Mouse (Mus musculus) spleen, adult 2 months (tissue): Measurements from ENCODE around the gene Gsc.

Experiments used
- CTCF ChIP-seq: fragments of 200-500 bp; IDR thresholded peaks from 2 replicates; pipeline ENCODE4 v1.5.1; 2011; ENCODE audit warnings: mild to moderate bottlenecking, inconsistent platforms; ENCODE audit not compliant: insufficient read depth, insufficient read length, insufficient replicate concordance; ENCODE audit errors: extremely low read depth
- POLR2A ChIP-seq: fragments of 200-500 bp; IDR thresholded peaks from 2 replicates; pipeline ENCODE4 v1.6.1; 2011; ENCODE audit warnings: low read depth, low read length, inconsistent platforms

DNA sequence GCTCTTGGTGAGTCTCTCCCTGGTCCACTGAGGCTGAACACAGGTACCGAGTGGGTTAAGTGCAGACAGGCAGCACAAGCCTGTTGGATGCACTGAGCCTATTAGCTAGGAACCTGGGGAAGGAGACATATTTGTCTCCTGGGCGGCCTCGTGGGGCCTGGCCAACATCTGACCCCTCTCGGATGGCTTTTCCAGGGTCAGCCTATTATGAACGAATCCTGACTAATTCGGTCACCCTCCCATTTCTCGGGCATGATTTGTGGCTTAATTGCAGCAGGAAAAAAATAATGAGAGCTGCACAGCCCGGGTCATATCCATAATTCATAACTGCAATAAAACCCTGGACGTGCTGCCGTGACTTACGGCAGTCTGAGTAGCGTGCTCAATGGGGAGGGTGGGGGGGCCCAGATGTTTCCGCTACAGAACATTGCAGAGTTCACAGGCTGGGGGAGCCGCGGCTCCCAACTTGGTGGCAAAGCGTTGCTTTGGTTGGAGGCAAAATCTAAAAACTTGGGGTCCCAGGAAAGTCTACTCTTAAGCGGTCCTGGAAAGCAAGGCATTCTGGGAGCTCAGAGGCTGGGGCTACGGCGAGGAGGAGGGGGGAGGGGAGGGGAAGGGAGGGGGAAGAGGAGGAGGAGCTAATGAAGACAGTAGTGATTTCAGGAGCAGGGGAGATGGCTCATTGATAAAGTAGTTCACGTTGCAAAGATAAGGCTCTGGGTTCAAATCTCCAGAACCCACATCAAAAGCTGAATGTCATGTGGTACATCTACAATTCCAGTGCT, 39.0 kb downstream of the Gsc start:
- TF ChIP-seq POLR2A (no peak), CTCF (no peak)
